Mouse (Mus musculus) liver, embryonic 14.5 days (tissue): ENCODE measurements around the gene Stoml3. TPM values are rescaled to one million over a fixed set of nuclear protein-coding genes. Genes with fewer than 3 reads are reported as not detected.

Experiments
- ATAC-seq: fragments of 200-750 bp; cut with Nextera tagmentation; 2 replicates; pipeline ENCODE4 v1.8.0; 2017; ENCODE audit warnings: moderate number of reproducible peaks, mild to moderate bottlenecking, moderate library complexity; ENCODE audit not compliant: insufficient read depth
- DNase-seq, 3 experiments: peaks; one replicate each; pipeline ENCODE4 v3.0.0-alpha.2; 2012 to 2013; ENCODE audit warnings: low read depth in 3 of 3, low spot score in 3 of 3
- H3K27ac ChIP-seq: fragments of 300-500 bp; sonication (generic); 2 replicates; pipeline ENCODE4 v1.5.1; 2014; ENCODE audit warnings: moderate library complexity, mild to moderate bottlenecking, control low read depth, inconsistent platforms
- H3K27me3 ChIP-seq: fragments of 300-500 bp; sonication (generic); 2 replicates; pipeline ENCODE4 v1.6.1; 2014; ENCODE audit warnings: mild to moderate bottlenecking, low read length, moderate library complexity; ENCODE audit not compliant: control insufficient read depth, insufficient read depth
- H3K36me3 ChIP-seq: fragments of 300-500 bp; sonication (generic); replicated peaks from 2 replicates; pipeline ENCODE4 v1.6.1; 2014; ENCODE audit warnings: low read depth; ENCODE audit not compliant: control insufficient read depth, insufficient read depth
- H3K4me1 ChIP-seq, 2 experiments: fragments of 200-500 bp in 1 of 2; fragments of 300-500 bp in 1 of 2; sonication (generic) in 1 of 2; replicated peaks; 2 replicates each; pipeline ENCODE4 v1.6.1; 2012 to 2014; ENCODE audit warnings: antibody characterized with exemption in 1 of 2, inconsistent platforms in 1 of 2, low read length in 1 of 2; ENCODE audit not compliant: control insufficient read depth in 2 of 2, insufficient read depth in 2 of 2
- H3K4me2 ChIP-seq: fragments of 300-500 bp; sonication (generic); 2 replicates; pipeline ENCODE4 v1.6.1; 2014; ENCODE audit warnings: low read depth, mild to moderate bottlenecking, control low read depth, moderate library complexity
- H3K4me3 ChIP-seq, 2 experiments: fragments of 200-500 bp in 1 of 2; fragments of 300-500 bp in 1 of 2; sonication (generic) in 1 of 2; 2 replicates each; pipeline ENCODE4 v1.5.1; 2012 to 2014; ENCODE audit warnings: low read depth in 2 of 2, low read length in 2 of 2, mild to moderate bottlenecking in 2 of 2, control low read depth in 1 of 2, inconsistent platforms in 1 of 2, moderate library complexity in 1 of 2; ENCODE audit not compliant: insufficient read depth in 1 of 2
- H3K9ac ChIP-seq: fragments of 300-500 bp; sonication (generic); replicated peaks from 2 replicates; pipeline ENCODE4 v1.6.1; 2014; ENCODE audit warnings: mild to moderate bottlenecking, control low read depth, moderate library complexity
- H3K9me3 ChIP-seq: fragments of 300-500 bp; sonication (generic); 2 replicates; pipeline ENCODE4 v1.6.1; 2016; ENCODE audit warnings: low read length, mixed read lengths; ENCODE audit not compliant: control insufficient read depth
- CTCF ChIP-seq: IDR thresholded peaks from 2 replicates; pipeline ENCODE4 v1.5.1; 2016; ENCODE audit warnings: antibody characterized with exemption, low read depth, control low read depth
- EP300 ChIP-seq: IDR thresholded peaks from 2 replicates; pipeline ENCODE4 v1.6.1; 2016; ENCODE audit warnings: antibody characterized with exemption, low read depth
- WGBS: fragments of 180-500 bp; shearing (Covaris S2); extraction: QIAGEN DNeasy Blood & Tissue Kit; methylation state at CpG from one replicate; pipeline ENCODE4 v1.1.7; 2014; ENCODE audit not compliant: insufficient replicate concordance; 5-methylcytosine and 5-hydroxymethylcytosine counted together
- polyA plus RNA-seq, 2 experiments: library from polyadenylated mRNA; depleted of rRNA in 1 of 2; stranded (reverse) in 1 of 2; unstranded in 1 of 2; fragments of >200 nt; fragmentation: Nextera tagmentation in 1 of 2; extraction: Ambion mirVana in 1 of 2; gene quantifications; 2 replicates each; pipeline versions ENCODE4 v1.2.1 to v1.2.3; 2012 to 2014

Stoml3 gene
- polyA plus RNA-seq, 2 experiments = not detected

GRCm38 (mm10) chr3:53464146-53464698 is 24.2 kb upstream of the Stoml3 start:
- no peaks in the 10 kb centered on the region for H3K9me3 ChIP-seq
- H3K27ac ChIP-seq = peak overlapping the region; percentile 21
- H3K27me3 ChIP-seq = no peaks in the 10 kb centered on the region
- H3K9ac ChIP-seq = peak overlapping the region; percentile 83
- H3K4me3 ChIP-seq = peak overlapping the region; percentile 88 to 93
- peak overlapping the region; percentile 67 for H3K4me2 ChIP-seq
- under 1% methylated on average over 20 of the region's 20 CpGs for WGBS
- DNase-seq = peak in 1 of 3 experiments; percentile 35
- TF ChIP-seq CTCF (no peak), EP300 (no peak)
- H3K36me3 ChIP-seq = no peaks in the 10 kb centered on the region
- peaks cover 8 to 10% of the 10 kb centered on the region in 2 experiments; a peak in 3 of 4 replicates for H3K4me1 ChIP-seq
- no peak for ATAC-seq

GRCm38 (mm10) chr3:53465330-53465729 is 23.1 kb upstream of the Stoml3 start:
- H3K9ac ChIP-seq = peak overlapping the region; percentile 52
- H3K36me3 ChIP-seq = no peaks in the 10 kb centered on the region
- H3K4me1 ChIP-seq = peaks cover 8 to 12% of the 10 kb centered on the region in 2 experiments; a peak in 3 of 4 replicates
- 12% methylated on average over 6 of the region's 6 CpGs for WGBS
- peak overlapping the region; percentile 88 to 93 for H3K4me3 ChIP-seq
- H3K27ac ChIP-seq = no peak overlapping the region
- ATAC-seq (no peak), DNase-seq (no peak)
- TF ChIP-seq CTCF (no peak), EP300 (no peak)
- no peaks in the 10 kb centered on the region for H3K27me3 ChIP-seq
- peak overlapping the region; percentile 67 for H3K4me2 ChIP-seq
- no peaks in the 10 kb centered on the region for H3K9me3 ChIP-seq

GRCm38 (mm10) chr3:53466481-53466880 is 22.0 kb upstream of the Stoml3 start:
- Histone ChIP-seq H3K36me3 (peaks cover 3% of the 10 kb centered on the region), H3K4me2 (peak overlapping the region; percentile 67), H3K9ac (no peak overlapping the region), H3K27me3 (no peaks in the 10 kb centered on the region), H3K9me3 (no peaks in the 10 kb centered on the region), H3K4me1 (peaks cover 8 to 10% of the 10 kb centered on the region in 2 experiments; a peak in 3 of 4 replicates), H3K27ac (no peak overlapping the region), H3K4me3 (no peak overlapping the region)
- no peak for DNase-seq
- ATAC-seq = no peak
- TF ChIP-seq EP300 (no peak), CTCF (no peak)
- 53% methylated on average over 9 of the region's 9 CpGs for WGBS

GRCm38 (mm10) chr3:53467356-53467755 is 21.1 kb upstream of the Stoml3 start:
- H3K4me3 ChIP-seq = no peak overlapping the region
- WGBS = 66% methylated on average over 5 of the region's 5 CpGs
- H3K9me3 ChIP-seq = no peaks in the 10 kb centered on the region
- no peak overlapping the region for H3K27ac ChIP-seq
- ATAC-seq = no peak
- TF ChIP-seq CTCF = no peak
- peaks cover 8% of the 10 kb centered on the region for H3K36me3 ChIP-seq
- H3K4me1 ChIP-seq = peaks cover 6 to 10% of the 10 kb centered on the region in 2 experiments; a peak in 3 of 4 replicates
- H3K27me3 ChIP-seq = no peaks in the 10 kb centered on the region
- no peak overlapping the region for H3K9ac ChIP-seq
- no peak for DNase-seq
- H3K4me2 ChIP-seq = no peak overlapping the region

GRCm38 (mm10) chr3:53469650-53470049 is 18.8 kb upstream of the Stoml3 start:
- Histone ChIP-seq H3K27me3 (no peaks in the 10 kb centered on the region), H3K4me1 (peaks cover 6 to 10% of the 10 kb centered on the region in 2 experiments; a peak in 3 of 4 replicates), H3K9me3 (no peaks in the 10 kb centered on the region), H3K4me2 (no peak overlapping the region), H3K4me3 (no peak overlapping the region), H3K36me3 (peaks cover 19% of the 10 kb centered on the region), H3K27ac (no peak overlapping the region), H3K9ac (no peak overlapping the region)
- TF ChIP-seq CTCF (no peak), EP300 (no peak)
- 71% methylated on average over 5 of the region's 5 CpGs for whole genome bisulfite sequencing
- ATAC-seq (no peak), DNase-seq (no peak)
